Mouse (Mus musculus) liver, adult 2 months (tissue): Measurements from ENCODE around the gene Gm10642.

ENCODE experiments used
- CTCF ChIP-seq: fragments of 200-500 bp; IDR thresholded peaks from 2 replicates; pipeline ENCODE4 v1.5.1; 2011; ENCODE audit warnings: low read depth, low read length, control low read depth
- POLR2A ChIP-seq: fragments of 200-500 bp; IDR thresholded peaks from 2 replicates; pipeline ENCODE4 v1.6.1; 2011; ENCODE audit warnings: low read length, control low read depth; ENCODE audit not compliant: insufficient read depth; ENCODE audit errors: extremely low read depth

DNA sequence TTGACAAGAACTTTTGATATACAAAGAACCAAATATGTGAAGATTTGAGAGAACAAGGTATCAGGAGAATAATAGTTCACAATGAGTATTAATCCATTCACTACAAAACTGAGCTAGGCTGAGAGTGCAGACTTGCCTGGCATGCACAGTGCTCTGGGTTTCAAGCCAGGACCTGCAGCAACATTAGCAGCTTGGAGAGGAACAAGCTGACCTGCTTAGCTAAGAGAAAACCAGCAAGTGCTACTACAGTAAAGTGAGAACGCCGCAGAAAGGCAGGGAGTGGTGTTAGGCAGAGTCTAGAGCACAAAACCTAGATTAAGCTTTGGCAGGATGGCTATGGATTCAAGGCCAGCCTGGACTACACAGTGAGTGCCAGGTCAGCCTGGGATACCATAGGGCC is 26.3 kb upstream of the Gm10642 start:
- TF ChIP-seq POLR2A (no peak), CTCF (no peak)
